Mouse (Mus musculus) right cerebral cortex, postnatal 36 days (tissue): ENCODE results near the gene Tmem255b.
A peak's percentile ranks its signal among the peaks of the same experiment; 100 is the strongest.

Experiments used
- DNase-seq, 2 experiments: peaks; one replicate each; pipeline ENCODE4 v3.0.0; 2022; ENCODE audit warnings: low spot score in 2 of 2, mixed read lengths in 1 of 2

The Tmem255b gene

DNA sequence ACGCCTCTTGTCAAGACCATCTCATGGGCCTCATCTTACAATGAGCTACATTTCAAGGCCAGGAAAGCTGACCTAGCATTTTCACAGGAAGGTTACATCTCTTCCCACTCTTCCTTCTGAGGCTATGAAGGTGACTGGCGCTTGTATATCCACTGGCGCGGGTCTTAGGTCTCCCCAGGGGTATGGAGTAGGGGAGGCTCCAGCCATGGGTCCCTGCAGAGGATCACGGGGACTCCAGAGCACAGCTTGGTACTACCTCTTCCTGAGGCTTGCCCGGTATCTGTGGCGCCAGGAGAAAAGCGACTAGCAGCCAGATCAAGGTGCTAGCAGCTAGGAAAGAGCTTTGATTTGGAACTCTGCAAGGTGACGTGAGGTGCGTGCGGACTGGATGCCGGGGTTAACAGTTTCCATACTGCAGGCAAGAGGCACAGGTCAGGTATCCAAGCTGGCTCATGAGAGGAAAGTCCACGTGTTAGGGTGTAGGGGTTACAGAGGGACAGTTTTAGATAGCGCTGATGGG, 56.6 kb downstream of the Tmem255b start:
- no peak for DNase-seq

DNA sequence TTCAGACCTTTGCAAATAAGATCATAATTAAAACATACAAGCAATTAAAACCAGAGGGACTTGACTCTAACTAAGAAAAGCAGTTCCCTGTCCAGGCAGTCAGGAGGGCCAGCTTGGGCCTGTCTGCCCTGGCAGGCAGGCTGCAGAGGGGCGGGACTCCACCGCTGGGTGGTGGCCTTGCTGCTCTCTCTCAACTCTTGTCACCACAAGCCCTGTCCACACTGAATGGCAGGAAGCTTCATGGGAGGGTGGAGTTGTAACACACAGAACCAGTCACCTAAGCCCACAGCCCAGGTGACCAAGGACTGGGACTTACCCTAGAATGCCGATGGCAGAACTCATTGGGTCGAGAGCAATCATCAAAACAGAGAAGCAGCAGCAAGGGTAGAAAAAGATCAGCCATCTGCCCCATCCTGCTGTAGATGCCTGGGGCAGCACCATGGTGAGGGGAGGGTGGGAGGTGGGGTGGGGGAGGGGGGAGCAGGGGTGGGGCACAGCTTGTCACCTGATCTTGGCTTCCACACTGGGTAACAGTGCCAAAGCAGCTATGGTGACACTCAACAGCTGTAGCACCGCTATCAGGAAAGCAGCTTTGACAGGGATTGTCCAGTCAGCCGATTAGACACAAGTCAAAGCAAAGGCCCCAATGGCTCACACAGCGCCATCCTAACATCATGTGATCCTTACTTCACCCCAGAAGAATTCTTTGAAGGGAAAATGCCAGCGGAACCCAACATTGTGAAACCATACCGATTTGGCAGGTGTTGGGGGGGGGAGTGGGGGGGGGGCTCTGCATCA, 57.4 kb downstream of the Tmem255b start:
- no peak for DNase-seq

- no peak for DNase-seq
Observed at GRCm38 (mm10) chr8:13493011-13493410, 58.0 kb downstream of the Tmem255b start.

- peak; percentile 41 to 57 for DNase-seq
Observed at GRCm38 (mm10) chr8:13493858-13494631, 59.1 kb downstream of the Tmem255b start, which contains the start of gene Gas6. Gene Gas6, minus strand, starts transcription at chr8:13494490.

DNA sequence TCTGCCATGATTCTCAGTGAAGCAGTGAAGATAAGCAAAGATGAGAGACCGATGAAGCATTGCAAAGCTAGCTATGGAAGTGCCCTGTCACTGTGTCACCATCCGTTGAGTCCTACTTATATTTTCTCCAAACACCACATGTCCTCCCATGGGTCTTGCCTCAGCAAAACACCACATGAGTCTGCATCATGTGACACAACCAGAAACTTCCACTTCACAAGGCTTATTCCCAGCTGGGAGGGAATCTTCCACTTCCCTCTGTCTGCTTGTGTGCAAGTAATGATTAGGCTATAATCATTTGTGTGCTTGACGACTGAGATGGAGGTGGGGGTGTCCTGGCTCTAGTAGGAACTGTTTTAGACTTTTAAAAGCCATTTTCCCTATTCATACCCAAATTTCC, 66.2 kb downstream of the Tmem255b start:
- DNase-seq, result no peak

- no peak for DNase-seq
Observed at GRCm38 (mm10) chr8:13503936-13504606, 69.1 kb downstream of the Tmem255b start.

DNA sequence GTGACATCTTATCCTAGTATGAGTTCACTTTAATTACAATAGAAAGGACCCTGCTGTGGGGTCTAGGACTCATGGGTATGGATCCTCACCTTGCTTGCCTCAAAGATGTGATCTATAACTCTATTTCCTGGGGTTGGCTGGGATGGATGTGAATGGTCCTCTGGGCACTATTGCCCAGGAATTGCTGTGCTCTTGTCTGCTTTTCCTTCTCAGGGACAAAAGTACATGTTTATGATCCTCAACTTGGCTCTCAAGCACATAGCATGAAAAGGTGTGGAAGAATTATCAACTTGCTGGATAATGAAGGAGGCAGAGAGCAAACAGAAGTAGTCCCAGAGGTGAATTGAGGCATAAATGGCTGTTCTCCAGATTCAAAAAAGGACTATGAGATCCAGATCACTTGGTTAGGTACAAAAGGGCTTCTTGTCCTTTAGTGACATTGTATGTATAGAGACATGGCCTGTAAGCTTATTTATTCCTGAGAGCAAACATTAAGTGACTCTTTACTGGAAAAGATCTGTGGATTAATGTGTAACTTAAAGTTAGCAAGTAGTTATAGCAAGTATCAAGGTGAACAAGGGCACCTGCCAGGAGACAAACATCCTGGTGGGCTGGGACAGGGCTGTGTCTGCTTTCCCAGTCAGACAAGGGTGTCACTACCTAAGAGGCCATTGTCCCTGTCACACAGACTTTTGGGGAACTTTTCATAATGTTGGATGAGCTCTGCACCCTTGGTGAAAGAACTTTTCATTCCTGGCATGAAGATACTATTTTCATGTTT, 70.1 kb downstream of the Tmem255b start:
- no peak for DNase-seq

DNA sequence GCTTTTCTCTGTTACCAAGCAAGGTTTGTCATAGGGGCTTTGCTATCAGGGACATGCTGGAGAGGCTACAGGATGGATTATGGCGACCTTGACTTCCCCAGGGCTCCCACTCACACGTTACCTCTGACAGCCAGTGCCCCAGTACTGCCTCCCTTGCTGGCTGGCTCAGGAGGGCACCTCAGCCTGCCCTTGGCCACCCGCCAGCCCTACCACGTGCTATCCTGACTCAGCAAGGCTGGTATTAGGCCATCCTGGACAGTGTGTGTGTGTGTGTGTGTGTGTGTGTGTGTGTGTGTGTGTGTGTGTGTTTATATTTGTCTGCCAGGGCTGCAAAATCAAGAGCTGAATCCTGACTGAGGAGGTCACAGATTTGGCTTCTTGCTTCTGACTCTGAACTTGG, 71.9 kb downstream of the Tmem255b start:
- no peak for DNase-seq

DNA sequence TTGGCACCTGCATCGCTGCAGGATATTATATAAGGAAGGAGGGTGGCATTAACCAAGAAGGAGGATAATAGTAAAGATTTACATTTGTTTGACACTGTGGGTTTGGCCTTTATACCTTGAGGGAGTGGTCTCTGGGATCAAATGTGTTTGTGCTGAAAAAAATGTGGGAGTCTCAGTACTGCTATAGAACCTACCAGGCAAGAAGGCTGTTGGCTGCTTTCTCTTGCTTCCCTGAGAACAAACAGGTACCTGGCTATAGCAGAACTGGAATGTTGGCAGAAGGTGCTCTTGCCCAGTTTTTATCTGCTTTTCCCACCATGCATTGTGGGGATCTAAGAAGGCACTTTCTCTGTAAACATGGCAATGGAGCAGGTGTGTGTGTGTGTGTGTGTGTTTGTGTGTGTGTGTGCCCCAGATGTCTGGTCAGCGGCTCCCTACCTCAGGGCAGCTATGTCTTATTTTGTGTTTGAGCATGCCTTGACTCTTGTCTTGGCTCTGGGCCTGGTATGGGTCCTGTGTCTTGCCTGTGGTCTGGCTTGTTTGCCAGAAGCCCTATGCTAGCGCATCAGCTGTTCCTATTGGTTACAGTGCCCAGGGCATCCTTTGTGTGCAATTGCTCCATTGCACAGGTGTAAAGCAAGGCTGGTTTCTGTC, 72.4 kb downstream of the Tmem255b start:
- DNase-seq, result no peak

GRCm38 (mm10) chr8:13512016-13512415, 77.0 kb downstream of the Tmem255b start:
- DNase-seq, result no peak

DNA sequence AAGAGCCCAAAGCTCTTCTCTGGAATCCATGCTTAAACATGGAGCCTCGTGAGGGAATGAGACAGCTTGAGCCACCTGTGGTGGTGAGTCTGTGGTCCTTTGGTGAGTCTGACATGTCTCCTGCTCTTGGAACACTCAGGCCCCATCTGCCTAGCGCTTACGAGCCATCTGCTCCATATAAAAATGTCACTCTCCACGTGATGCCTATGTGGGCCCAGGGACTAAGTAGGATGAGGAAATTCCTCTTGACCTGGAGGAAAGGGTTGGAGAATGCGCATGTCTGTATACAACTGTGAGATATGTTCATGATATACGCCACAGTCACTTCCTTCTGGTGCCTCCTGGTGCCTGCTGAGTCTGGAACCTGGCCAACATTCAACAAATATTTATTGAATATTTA, 77.7 kb downstream of the Tmem255b start:
- DNase-seq, result no peak

- no peak for DNase-seq
Observed at GRCm38 (mm10) chr8:13513556-13514370, 78.8 kb downstream of the Tmem255b start.

- DNase-seq, result no peak
Observed at GRCm38 (mm10) chr8:13516011-13516442, 81.0 kb downstream of the Tmem255b start.

DNA sequence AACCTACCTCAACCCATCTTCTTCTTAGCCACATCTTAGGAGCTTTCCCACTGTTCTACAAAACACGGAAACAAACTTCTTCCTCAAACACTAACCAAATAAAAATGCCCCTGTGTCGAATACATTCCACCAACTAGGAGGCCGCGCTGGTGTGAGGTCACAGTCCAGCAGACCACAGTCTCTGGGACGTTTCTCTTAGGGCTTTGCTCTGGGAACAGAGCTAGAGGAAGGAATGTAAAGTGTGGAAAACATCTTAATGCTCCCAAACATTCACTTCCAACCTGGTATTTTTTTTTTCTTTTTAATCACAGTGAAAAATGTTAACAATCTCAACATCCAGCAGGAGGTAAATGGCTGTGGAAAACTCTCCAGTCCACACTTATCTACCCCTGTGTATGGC, 81.7 kb downstream of the Tmem255b start:
- DNase-seq, result no peak

- no peak for DNase-seq
Observed at GRCm38 (mm10) chr8:13517284-13517781, 82.3 kb downstream of the Tmem255b start.
